Mouse (Mus musculus) myocyte (in vitro differentiated cells): Measurements from ENCODE around the gene Ocel1.
"Not testable (repeated sequence)": the region's sequence is repeated elsewhere in the genome, so short reads cannot be mapped to it uniquely, and the experiment has no call there.

Source experiments
- CEBPB ChIP-seq: IDR thresholded peaks from 2 replicates; pipeline ENCODE4 v1.6.1; 2011; ENCODE audit warnings: mild to moderate bottlenecking, moderate library complexity; ENCODE audit not compliant: poor library complexity, insufficient read depth, severe bottlenecking
- MAX ChIP-seq: IDR thresholded peaks from one replicate; pipeline ENCODE4 v1.6.1; 2011; ENCODE audit warnings: low read depth, mild to moderate bottlenecking, control low read depth
- MYOD1 ChIP-seq, 3 experiments: IDR thresholded peaks; one replicate each; pipeline ENCODE4 v1.6.1; 2011; ENCODE audit warnings: control low read depth in 2 of 3, low read depth in 2 of 3, mild to moderate bottlenecking in 2 of 3, moderate library complexity in 1 of 3; ENCODE audit not compliant: insufficient read length in 2 of 3, control insufficient read depth in 1 of 3
- MYOG ChIP-seq, 3 experiments: IDR thresholded peaks; one replicate each; pipeline ENCODE4 v1.6.1; 2011; ENCODE audit warnings: control low read depth in 2 of 3, low read depth in 2 of 3, mild to moderate bottlenecking in 2 of 3; ENCODE audit not compliant: insufficient read length in 2 of 3, control insufficient read depth in 1 of 3, insufficient read depth in 1 of 3
- POLR2A ChIP-seq: IDR thresholded peaks from one replicate; pipeline ENCODE4 v1.6.1; 2011; ENCODE audit warnings: low read depth, mild to moderate bottlenecking, control low read depth, moderate library complexity; ENCODE audit not compliant: insufficient read length
- POLR2AphosphoS2 ChIP-seq: IDR thresholded peaks from one replicate; pipeline ENCODE4 v1.6.1; 2011; ENCODE audit warnings: low read depth, control low read depth; ENCODE audit not compliant: insufficient read length
- SRF ChIP-seq: IDR thresholded peaks from one replicate; pipeline ENCODE4 v1.6.1; 2011; ENCODE audit warnings: low read depth; ENCODE audit not compliant: control insufficient read depth, insufficient read length
- TCF12 ChIP-seq: IDR thresholded peaks from one replicate; pipeline ENCODE4 v1.6.1; 2011; ENCODE audit warnings: mild to moderate bottlenecking, control low read depth; ENCODE audit not compliant: poor library complexity, insufficient read depth, severe bottlenecking
- TCF3 ChIP-seq: IDR thresholded peaks from one replicate; pipeline ENCODE4 v1.6.1; 2011; ENCODE audit warnings: low read depth, control low read depth; ENCODE audit not compliant: insufficient read length
- USF1 ChIP-seq: IDR thresholded peaks from one replicate; pipeline ENCODE4 v1.6.1; 2011; ENCODE audit warnings: low read depth, mild to moderate bottlenecking, control low read depth, moderate library complexity

GRCm38 (mm10) chr8:71337834-71338233, 33.3 kb upstream of the Ocel1 start:
- TF ChIP-seq POLR2A; MAX; USF1; POLR2AphosphoS2; CEBPB; MYOD1 (IDR thresholded peaks at IDR 0.05; ENCODE audit: control insufficient read depth in 1 of 3, insufficient read length in 2 of 3, low read depth in 2 of 3); MYOG (IDR thresholded peaks at IDR 0.05; ENCODE audit: control insufficient read depth in 1 of 3, insufficient read depth in 1 of 3, insufficient read length in 2 of 3, low read depth in 2 of 3); SRF; TCF3; TCF12: not testable (repeated sequence)
